Mouse (Mus musculus): ENCODE data around the gene Ppp1r14c. TPM values are rescaled to one million over a fixed set of nuclear protein-coding genes. Genes with fewer than 3 reads are reported as not detected.
A peak's percentile ranks its signal among the peaks of the same experiment; 100 is the strongest.

Gene Ppp1r14c
- polyA plus RNA-seq, 1 experiment = 0.38 TPM

DNA sequence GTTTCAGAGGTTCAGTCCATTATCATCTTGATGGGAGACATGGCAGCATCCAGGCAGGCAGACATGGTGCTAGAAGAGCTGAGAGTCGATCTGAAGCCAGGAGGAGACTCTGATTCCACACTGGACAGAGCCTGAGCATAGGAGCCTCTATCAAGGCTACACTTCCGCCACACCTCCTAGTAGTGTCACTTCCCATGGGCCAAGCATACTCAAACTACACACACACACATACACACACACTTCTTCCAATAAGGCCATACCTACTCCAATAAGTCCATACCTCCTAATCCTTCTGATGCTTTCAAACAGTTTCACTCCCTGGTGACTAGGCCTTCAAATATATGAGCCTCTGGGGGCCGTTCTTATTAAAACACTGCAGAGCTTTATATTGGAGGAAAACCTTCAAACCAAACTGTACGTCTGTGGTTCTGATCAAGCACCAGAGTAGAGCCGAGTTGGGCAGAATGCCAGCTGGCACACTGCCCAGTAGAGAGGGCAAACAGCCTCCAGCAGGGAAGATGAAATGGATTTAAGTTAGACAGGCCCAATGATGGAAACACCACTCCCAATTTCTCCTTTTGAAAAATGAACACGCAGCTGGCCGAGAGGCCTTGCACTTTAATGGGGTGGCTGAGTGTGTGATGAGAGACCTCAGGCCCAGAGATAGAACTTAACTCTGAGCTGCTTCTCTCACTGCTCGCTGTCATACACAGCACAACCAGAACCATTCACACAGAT lies 141.8 kb downstream of the Ppp1r14c start:
- Histone ChIP-seq H3K4me3 (ENCODE audit: low read depth, low read length) (no peak overlapping the region), H3K27me3 (ENCODE audit: control insufficient read depth, insufficient read depth, low read length) (no peaks in the 10 kb centered on the region), H3K4me1 (ENCODE audit: control insufficient read depth, insufficient read depth, insufficient read length, low read length) (no peaks in the 10 kb centered on the region; the same call in 1 of the 2 replicates), H3K36me3 (ENCODE audit: control insufficient read depth, insufficient read depth, low read length) (no peaks in the 10 kb centered on the region), H3K27ac (ENCODE audit: insufficient read depth, low read depth, low read length) (no peak overlapping the region)
- TF ChIP-seq POLR2A (IDR thresholded peaks at IDR 0.05; ENCODE audit: low read depth, low read length) (no peak), CTCF (IDR thresholded peaks at IDR 0.05; ENCODE audit: extremely low read depth, insufficient read length, insufficient replicate concordance, low read depth, low read length) (no peak)
- WGBS = 37% methylated on average over 8 of the region's 8 CpGs

DNA sequence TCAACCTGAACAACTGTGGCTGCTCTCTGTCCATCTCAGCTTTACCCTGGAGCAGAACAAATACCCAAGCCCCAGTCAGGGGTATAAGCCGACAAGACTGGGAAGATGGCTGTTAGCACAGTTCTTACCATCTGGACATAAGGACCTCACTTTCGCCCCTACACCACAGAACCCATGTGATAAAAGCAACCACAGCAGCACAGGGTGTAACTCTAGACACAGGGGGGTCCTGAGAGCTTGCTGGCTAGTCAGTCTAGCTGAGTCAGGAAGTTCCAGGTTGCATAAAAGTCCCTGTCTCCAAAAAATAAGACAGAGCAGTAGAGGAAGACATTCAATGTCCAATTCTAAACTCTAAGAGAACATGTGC lies 142.3 kb downstream of the Ppp1r14c start:
- Histone ChIP-seq H3K4me3 (ENCODE audit: low read depth, low read length) (no peak overlapping the region), H3K27ac (ENCODE audit: insufficient read depth, low read depth, low read length) (no peak overlapping the region), H3K27me3 (ENCODE audit: control insufficient read depth, insufficient read depth, low read length) (no peaks in the 10 kb centered on the region), H3K4me1 (ENCODE audit: control insufficient read depth, insufficient read depth, insufficient read length, low read length) (peaks cover 3% of the 10 kb centered on the region; the same call in 1 of the 2 replicates), H3K36me3 (ENCODE audit: control insufficient read depth, insufficient read depth, low read length) (no peaks in the 10 kb centered on the region)
- TF ChIP-seq POLR2A (IDR thresholded peaks at IDR 0.05; ENCODE audit: low read depth, low read length) = no peak
- no peak for TF ChIP-seq CTCF (IDR thresholded peaks at IDR 0.05; ENCODE audit: extremely low read depth, insufficient read length, insufficient replicate concordance, low read depth, low read length)
- 82% methylated on average over 2 of the region's 2 CpGs for WGBS

DNA sequence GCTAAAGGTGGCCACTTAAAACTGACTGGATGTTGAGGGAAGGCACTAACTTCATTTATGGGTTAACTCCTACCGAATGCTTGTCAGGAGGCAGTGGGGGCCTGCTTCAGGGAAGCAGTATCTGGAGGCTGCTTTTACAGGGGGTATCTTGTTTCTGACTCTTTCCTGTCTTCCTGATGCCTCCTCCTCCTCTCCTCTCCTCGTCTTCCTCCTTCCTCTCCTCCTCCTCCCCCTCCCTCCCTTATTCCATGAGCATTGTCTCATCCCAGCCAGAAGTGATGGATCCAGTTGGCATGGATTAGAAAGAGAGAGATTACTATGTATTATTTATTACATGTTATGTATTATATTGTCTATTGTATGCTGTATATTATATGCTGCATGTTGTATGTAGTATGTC lies 142.9 kb downstream of the Ppp1r14c start:
- no peaks in the 10 kb centered on the region for H3K36me3 ChIP-seq (ENCODE audit: control insufficient read depth, insufficient read depth, low read length)
- H3K27ac ChIP-seq (ENCODE audit: insufficient read depth, low read depth, low read length) = no peak overlapping the region
- TF ChIP-seq POLR2A (IDR thresholded peaks at IDR 0.05; ENCODE audit: low read depth, low read length) (no peak), CTCF (IDR thresholded peaks at IDR 0.05; ENCODE audit: extremely low read depth, insufficient read length, insufficient replicate concordance, low read depth, low read length) (no peak)
- peaks cover 3% of the 10 kb centered on the region; the same call in 1 of the 2 replicates for H3K4me1 ChIP-seq (ENCODE audit: control insufficient read depth, insufficient read depth, insufficient read length, low read length)
- no peak overlapping the region for H3K4me3 ChIP-seq (ENCODE audit: low read depth, low read length)
- 89% methylated on average over 2 of the region's 2 CpGs for WGBS
- no peaks in the 10 kb centered on the region for H3K27me3 ChIP-seq (ENCODE audit: control insufficient read depth, insufficient read depth, low read length)

DNA sequence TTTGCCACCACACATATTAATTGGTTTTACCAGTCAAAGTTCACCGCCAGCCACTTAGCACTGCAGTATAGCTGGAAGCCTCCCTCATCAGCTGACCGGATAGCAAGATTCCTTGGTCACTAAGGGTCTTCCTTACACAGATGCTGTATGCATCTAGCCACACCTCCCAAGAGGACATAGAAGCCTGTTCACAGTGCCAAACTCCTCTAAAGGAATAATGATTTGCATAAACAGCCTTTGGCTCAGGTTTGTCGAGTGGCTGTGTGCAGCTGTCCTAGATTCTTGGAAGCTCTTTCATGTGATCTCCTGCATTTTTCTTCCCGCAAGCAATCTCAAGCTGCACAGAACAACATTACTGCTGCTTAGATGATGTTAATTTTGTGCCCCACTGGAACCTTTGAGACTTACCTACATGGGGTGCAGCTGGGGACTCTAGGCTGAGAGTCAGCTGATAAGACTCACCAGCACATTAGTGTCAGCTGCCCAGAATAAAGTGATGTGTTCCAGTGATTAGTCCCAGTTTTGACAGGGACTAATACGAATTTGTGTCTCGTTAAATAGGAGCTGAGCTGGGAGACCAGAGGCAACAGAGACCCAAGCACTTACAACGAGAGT lies 143.9 kb downstream of the Ppp1r14c start:
- H3K4me1 ChIP-seq (ENCODE audit: control insufficient read depth, insufficient read depth, insufficient read length, low read length) = peaks cover 3% of the 10 kb centered on the region; the same call in 1 of the 2 replicates
- no peak overlapping the region for H3K27ac ChIP-seq (ENCODE audit: insufficient read depth, low read depth, low read length)
- H3K27me3 ChIP-seq (ENCODE audit: control insufficient read depth, insufficient read depth, low read length) = no peaks in the 10 kb centered on the region
- no peaks in the 10 kb centered on the region for H3K36me3 ChIP-seq (ENCODE audit: control insufficient read depth, insufficient read depth, low read length)
- WGBS = 66% methylated on average over 7 of the region's 7 CpGs
- TF ChIP-seq POLR2A (IDR thresholded peaks at IDR 0.05; ENCODE audit: low read depth, low read length) (no peak), CTCF (IDR thresholded peaks at IDR 0.05; ENCODE audit: extremely low read depth, insufficient read length, insufficient replicate concordance, low read depth, low read length) (no peak)
- no peak overlapping the region for H3K4me3 ChIP-seq (ENCODE audit: low read depth, low read length)

DNA sequence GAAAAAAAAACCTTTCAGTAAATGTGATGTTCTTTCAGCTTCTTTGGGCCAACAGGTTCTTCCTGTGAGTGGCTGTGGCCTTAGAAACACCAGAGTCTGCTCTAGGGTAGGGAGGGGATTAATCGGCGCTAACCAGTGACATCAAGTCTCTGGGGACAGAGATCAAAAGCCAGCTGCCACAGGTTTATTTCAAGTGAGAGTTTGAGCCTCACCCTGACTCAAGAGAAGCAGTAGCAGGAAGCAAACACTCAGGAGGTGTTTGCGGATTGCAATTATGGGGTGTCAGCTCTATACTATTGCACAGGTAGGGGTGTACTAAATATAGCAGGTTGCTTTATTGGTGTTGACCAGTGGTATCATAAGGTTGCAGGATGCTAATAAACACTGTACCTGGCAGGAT lies 144.6 kb downstream of the Ppp1r14c start:
- H3K27me3 ChIP-seq (ENCODE audit: control insufficient read depth, insufficient read depth, low read length) = no peaks in the 10 kb centered on the region
- peaks cover 3% of the 10 kb centered on the region; the same call in 1 of the 2 replicates for H3K4me1 ChIP-seq (ENCODE audit: control insufficient read depth, insufficient read depth, insufficient read length, low read length)
- no peaks in the 10 kb centered on the region for H3K36me3 ChIP-seq (ENCODE audit: control insufficient read depth, insufficient read depth, low read length)
- no peak overlapping the region; the same call in 1 of the 2 replicates for H3K27ac ChIP-seq (ENCODE audit: insufficient read depth, low read depth, low read length)
- WGBS = 35% methylated on average over 3 of the region's 3 CpGs
- TF ChIP-seq POLR2A (IDR thresholded peaks at IDR 0.05; ENCODE audit: low read depth, low read length) = no peak
- no peak overlapping the region for H3K4me3 ChIP-seq (ENCODE audit: low read depth, low read length)

DNA sequence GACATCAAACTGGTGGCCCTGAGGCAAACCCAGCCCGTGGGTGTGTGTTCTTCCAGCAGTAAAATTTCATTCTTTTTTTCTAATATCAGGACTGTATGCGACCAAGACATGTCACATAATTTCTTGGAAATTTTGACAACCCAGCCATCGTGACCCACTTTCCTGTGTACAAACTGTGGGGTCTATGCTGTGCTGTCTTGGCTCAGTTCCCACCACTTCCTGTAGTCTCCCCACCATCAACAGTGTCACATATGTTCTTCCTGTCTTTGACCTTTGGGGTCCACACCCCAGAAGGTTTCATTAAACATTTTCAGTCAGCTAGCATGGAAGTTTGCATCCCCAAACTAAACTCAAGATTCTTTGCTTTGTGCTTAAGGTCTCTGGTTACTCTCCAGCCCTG lies 145.5 kb downstream of the Ppp1r14c start:
- H3K4me1 ChIP-seq (ENCODE audit: control insufficient read depth, insufficient read depth, insufficient read length, low read length) = peaks cover 3% of the 10 kb centered on the region; the same call in 1 of the 2 replicates
- H3K27me3 ChIP-seq (ENCODE audit: control insufficient read depth, insufficient read depth, low read length) = no peaks in the 10 kb centered on the region
- no peak overlapping the region for H3K4me3 ChIP-seq (ENCODE audit: low read depth, low read length)
- TF ChIP-seq CTCF (IDR thresholded peaks at IDR 0.05; ENCODE audit: extremely low read depth, insufficient read length, insufficient replicate concordance, low read depth, low read length) (no peak), POLR2A (IDR thresholded peaks at IDR 0.05; ENCODE audit: low read depth, low read length) (no peak)
- 69% methylated on average over 3 of the region's 3 CpGs for WGBS
- H3K36me3 ChIP-seq (ENCODE audit: control insufficient read depth, insufficient read depth, low read length) = no peaks in the 10 kb centered on the region
- 0 out of 2 replicates have a peak overlapping the region, but pooled peaks have one; percentile 1 for H3K27ac ChIP-seq (ENCODE audit: insufficient read depth, low read depth, low read length)

DNA sequence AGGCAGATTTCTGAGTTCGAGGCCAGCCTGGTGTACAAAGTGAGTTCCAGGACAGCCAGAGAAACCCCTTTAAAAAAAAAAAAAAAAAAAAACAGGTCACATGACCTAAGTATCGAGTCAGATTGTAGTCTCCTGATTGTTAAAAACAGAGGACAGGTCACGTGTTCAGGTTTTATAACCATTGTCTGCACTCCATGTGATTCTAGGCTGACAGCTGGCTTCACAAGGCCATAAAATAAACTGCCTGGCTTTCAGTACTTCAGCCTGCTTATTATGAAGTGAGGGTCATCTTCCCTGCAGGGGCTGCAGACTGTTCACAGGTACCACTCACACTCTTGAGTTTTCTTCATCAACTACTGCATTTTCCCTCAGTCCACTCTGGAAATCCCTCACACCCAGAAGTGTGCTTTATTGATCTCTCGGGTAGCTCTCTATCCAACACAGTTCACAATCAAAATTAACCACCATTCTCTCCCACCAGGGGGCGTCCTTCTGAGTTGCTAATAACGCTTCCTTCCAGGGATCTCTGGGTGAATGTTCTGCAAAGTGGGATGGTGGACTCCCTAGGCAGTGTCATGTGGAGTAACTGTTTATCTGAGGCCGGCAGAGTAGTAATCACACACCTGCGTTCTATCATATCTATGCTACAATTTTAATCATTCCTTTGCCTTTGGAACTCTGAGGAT lies 146.9 kb downstream of the Ppp1r14c start:
- peaks cover 3% of the 10 kb centered on the region; the same call in 1 of the 2 replicates for H3K4me1 ChIP-seq (ENCODE audit: control insufficient read depth, insufficient read depth, insufficient read length, low read length)
- no peak overlapping the region for H3K4me3 ChIP-seq (ENCODE audit: low read depth, low read length)
- H3K27me3 ChIP-seq (ENCODE audit: control insufficient read depth, insufficient read depth, low read length) = no peaks in the 10 kb centered on the region
- 36% methylated on average over 8 of the region's 8 CpGs for WGBS
- no peaks in the 10 kb centered on the region for H3K36me3 ChIP-seq (ENCODE audit: control insufficient read depth, insufficient read depth, low read length)
- TF ChIP-seq CTCF (IDR thresholded peaks at IDR 0.05; ENCODE audit: extremely low read depth, insufficient read length, insufficient replicate concordance, low read depth, low read length) (peak; percentile 31; the same call in 1 of the 2 replicates), POLR2A (IDR thresholded peaks at IDR 0.05; ENCODE audit: low read depth, low read length) (no peak)
- no peak overlapping the region for H3K27ac ChIP-seq (ENCODE audit: insufficient read depth, low read depth, low read length)

All from small intestine, adult 2 months (tissue).